Mouse (Mus musculus): Measurements from ENCODE around the gene Cox6b1.
A peak's percentile ranks its signal among the peaks of the same experiment; 100 is the strongest.

Gene Cox6b1

GRCm38 (mm10) chr7:30584339-30584738 is 41.6 kb downstream of the Cox6b1 start:
- no peak for DNase-seq

- DNase-seq = no peak
Measured at GRCm38 (mm10) chr7:30581547-30581946, 44.4 kb downstream of the Cox6b1 start.

- no peak for DNase-seq
Measured at GRCm38 (mm10) chr7:30579950-30580349, 46.0 kb downstream of the Cox6b1 start.

DNA sequence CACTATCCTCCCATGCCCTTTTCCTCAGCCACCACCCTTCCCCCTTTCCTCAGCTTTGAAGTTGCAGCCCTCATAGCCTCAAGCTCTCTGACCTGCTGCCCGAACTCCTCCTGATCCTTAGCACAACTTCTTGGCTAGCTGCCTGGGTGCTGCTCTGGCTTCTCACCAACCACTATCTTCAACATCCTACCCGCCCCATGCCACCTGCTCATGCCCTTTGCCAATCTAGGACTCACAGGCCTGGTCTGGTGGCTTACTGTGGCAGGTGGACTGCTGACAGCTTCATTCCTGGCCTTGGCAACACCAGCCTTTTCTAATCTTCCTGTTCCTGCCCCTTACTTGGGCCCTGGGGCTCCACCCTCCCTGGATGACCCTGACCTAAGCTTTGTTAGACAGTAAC is 53.0 kb downstream of the Cox6b1 start:
- peak; percentile 77 for DNase-seq

- no peak for DNase-seq
Measured at GRCm38 (mm10) chr7:30572389-30572788, 53.6 kb downstream of the Cox6b1 start.

DNA sequence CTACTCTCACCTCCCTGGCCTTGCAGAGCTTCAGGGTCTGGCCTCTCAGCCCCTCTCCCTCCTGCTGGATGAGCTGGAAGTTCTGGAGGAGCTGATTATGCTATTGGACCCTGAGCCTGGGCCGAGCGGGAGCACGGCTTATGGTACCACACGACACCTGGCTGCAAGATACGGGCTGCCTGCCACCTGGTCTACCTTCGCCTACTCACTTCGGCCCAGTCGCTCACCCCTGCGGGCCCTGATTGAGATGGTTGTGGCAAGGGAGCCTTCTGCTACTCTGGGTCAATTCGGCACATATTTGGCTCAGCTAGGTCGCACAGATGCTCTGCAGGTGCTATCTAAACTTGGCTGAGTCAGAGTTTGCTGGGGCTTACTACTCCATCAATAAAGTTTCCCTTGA is 58.4 kb downstream of the Cox6b1 start:
- DNase-seq = no peak
